Mouse (Mus musculus) intestine, embryonic 14.5 days (tissue): ENCODE data around the gene Rpl37a. TPM values are rescaled to one million over a fixed set of nuclear protein-coding genes. Genes with fewer than 3 reads are reported as not detected.

Experiments
- ATAC-seq: fragments of 200-750 bp; cut with Nextera tagmentation; replicated peaks from 2 replicates; pipeline ENCODE4 v1.8.0; 2017; ENCODE audit warnings: low read depth, moderate number of reproducible peaks, moderate TSS enrichment, moderate library complexity; ENCODE audit not compliant: low FRiP score, low TSS enrichment
- DNase-seq: peaks from one replicate; pipeline ENCODE4 v3.0.0-alpha.2; 2018; ENCODE audit warnings: low spot score
- H3K27ac ChIP-seq: fragments of 300-500 bp; sonication (generic); 2 replicates; pipeline ENCODE4 v1.5.1; 2014; ENCODE audit warnings: low read depth, mild to moderate bottlenecking, control low read depth
- H3K27me3 ChIP-seq: fragments of 300-500 bp; sonication (generic); replicated peaks from 2 replicates; pipeline ENCODE4 v1.6.1; 2014; ENCODE audit warnings: low read length, control low read depth; ENCODE audit not compliant: control insufficient read depth, insufficient read depth
- H3K36me3 ChIP-seq: fragments of 300-500 bp; sonication (generic); 2 replicates; pipeline ENCODE4 v1.6.1; 2014; ENCODE audit warnings: low read length, control low read depth; ENCODE audit not compliant: control insufficient read depth, insufficient read depth
- H3K4me1 ChIP-seq: fragments of 300-500 bp; sonication (generic); replicated peaks from 2 replicates; pipeline ENCODE4 v1.6.1; 2014; ENCODE audit warnings: low read length, control low read depth, mixed read lengths; ENCODE audit not compliant: control insufficient read depth, insufficient read depth
- H3K4me2 ChIP-seq: fragments of 300-500 bp; sonication (generic); 2 replicates; pipeline ENCODE4 v1.6.1; 2014; ENCODE audit warnings: low read length
- H3K4me3 ChIP-seq: fragments of 300-500 bp; sonication (generic); 2 replicates; pipeline ENCODE4 v1.5.1; 2014; ENCODE audit warnings: low read depth, low read length, control low read depth, mixed read lengths
- H3K9ac ChIP-seq: fragments of 300-500 bp; sonication (generic); 2 replicates; pipeline ENCODE4 v1.6.1; 2014; ENCODE audit warnings: mild to moderate bottlenecking, low read length
- H3K9me3 ChIP-seq: fragments of 300-500 bp; sonication (generic); 2 replicates; pipeline ENCODE4 v1.6.1; 2016; ENCODE audit warnings: low read length, control low read depth; ENCODE audit not compliant: control insufficient read depth
- WGBS: fragments of 180-500 bp; shearing (Covaris S2); extraction: QIAGEN DNeasy Blood & Tissue Kit; methylation state at CpG from one replicate; pipeline ENCODE4 v1.1.7; 2014; 5-methylcytosine and 5-hydroxymethylcytosine counted together
- polyA plus RNA-seq: library from polyadenylated mRNA; unstranded; fragments of >200 nt; fragmentation: Nextera tagmentation; extraction: Ambion mirVana; gene quantifications from 2 replicates; pipeline ENCODE4 v1.2.1, GENCODE M21; 2014

Rpl37a gene
- polyA plus RNA-seq, 1 experiment from 2014 or later = 2,681 TPM

GRCm38 (mm10) chr1:72744816-72745506 lies 33.9 kb downstream of the Rpl37a start:
- ATAC-seq (peak; percentile 84), DNase-seq (no peak)
- Histone ChIP-seq H3K4me3 (no peak overlapping the region), H3K36me3 (no peaks in the 10 kb centered on the region), H3K27ac (peak overlapping the region; percentile 83), H3K9me3 (no peaks in the 10 kb centered on the region), H3K9ac (no peak overlapping the region), H3K4me1 (peaks cover 14% of the 10 kb centered on the region), H3K4me2 (peak overlapping the region; percentile 13; the same call in 1 of the 2 replicates), H3K27me3 (no peaks in the 10 kb centered on the region)
- 34% methylated on average over 8 of the region's 8 CpGs for WGBS

- no peak overlapping the region for H3K9ac ChIP-seq
- no peaks in the 10 kb centered on the region for H3K27me3 ChIP-seq
- peaks cover 14% of the 10 kb centered on the region for H3K4me1 ChIP-seq
- 76% methylated on average over 7 of the region's 7 CpGs for WGBS
- H3K4me2 ChIP-seq = no peak overlapping the region
- DNase-seq (no peak), ATAC-seq (no peak)
- 0 out of 2 replicates have a peak overlapping the region, but pooled peaks have one; percentile 3 for H3K27ac ChIP-seq
- H3K9me3 ChIP-seq = no peaks in the 10 kb centered on the region
- no peaks in the 10 kb centered on the region for H3K36me3 ChIP-seq
- no peak overlapping the region for H3K4me3 ChIP-seq
Measured at GRCm38 (mm10) chr1:72746382-72746781, 35.3 kb downstream of the Rpl37a start.

GRCm38 (mm10) chr1:72751371-72751781 lies 40.3 kb downstream of the Rpl37a start:
- no peaks in the 10 kb centered on the region for H3K9me3 ChIP-seq
- H3K4me2 ChIP-seq = no peak overlapping the region
- WGBS = 73% methylated on average over 7 of the region's 7 CpGs
- no peak for ATAC-seq
- no peak overlapping the region for H3K9ac ChIP-seq
- H3K27ac ChIP-seq = no peak overlapping the region
- no peak overlapping the region for H3K4me3 ChIP-seq
- DNase-seq = no peak
- no peaks in the 10 kb centered on the region for H3K4me1 ChIP-seq
- no peaks in the 10 kb centered on the region for H3K36me3 ChIP-seq
- no peaks in the 10 kb centered on the region for H3K27me3 ChIP-seq

GRCm38 (mm10) chr1:72753211-72753610 lies 42.1 kb downstream of the Rpl37a start:
- DNase-seq (no peak), ATAC-seq (no peak)
- Histone ChIP-seq H3K27me3 (no peaks in the 10 kb centered on the region), H3K4me2 (no peak overlapping the region), H3K9me3 (no peaks in the 10 kb centered on the region), H3K4me3 (no peak overlapping the region), H3K4me1 (no peaks in the 10 kb centered on the region), H3K27ac (no peak overlapping the region), H3K36me3 (no peaks in the 10 kb centered on the region), H3K9ac (no peak overlapping the region)
- WGBS = 82% methylated on average over 6 of the region's 6 CpGs

- Histone ChIP-seq H3K27ac (no peak overlapping the region), H3K9me3 (no peaks in the 10 kb centered on the region), H3K4me1 (no peaks in the 10 kb centered on the region), H3K27me3 (no peaks in the 10 kb centered on the region), H3K9ac (no peak overlapping the region), H3K4me3 (no peak overlapping the region), H3K36me3 (no peaks in the 10 kb centered on the region), H3K4me2 (no peak overlapping the region)
- no peak for ATAC-seq
- no peak for DNase-seq
- WGBS = 82% methylated on average over 8 of the region's 8 CpGs
Measured at GRCm38 (mm10) chr1:72755227-72755626, 44.1 kb downstream of the Rpl37a start.

- no peaks in the 10 kb centered on the region for H3K4me1 ChIP-seq
- H3K27ac ChIP-seq = no peak overlapping the region
- DNase-seq (no peak), ATAC-seq (no peak)
- H3K27me3 ChIP-seq = no peaks in the 10 kb centered on the region
- H3K4me3 ChIP-seq = no peak overlapping the region
- H3K4me2 ChIP-seq = no peak overlapping the region
- no peaks in the 10 kb centered on the region for H3K9me3 ChIP-seq
- no peak overlapping the region for H3K9ac ChIP-seq
- H3K36me3 ChIP-seq = no peaks in the 10 kb centered on the region
- 56% methylated on average over 2 of the region's 2 CpGs for WGBS
Measured at GRCm38 (mm10) chr1:72755801-72756200, 44.7 kb downstream of the Rpl37a start.

- no peak for ATAC-seq
- WGBS = 88% methylated on average over 6 of the region's 6 CpGs
- no peaks in the 10 kb centered on the region for H3K9me3 ChIP-seq
- H3K27me3 ChIP-seq = no peaks in the 10 kb centered on the region
- no peak overlapping the region for H3K9ac ChIP-seq
- H3K4me1 ChIP-seq = no peaks in the 10 kb centered on the region
- no peak overlapping the region for H3K4me2 ChIP-seq
- DNase-seq = no peak
- H3K4me3 ChIP-seq = no peak overlapping the region
- H3K36me3 ChIP-seq = no peaks in the 10 kb centered on the region
- H3K27ac ChIP-seq = no peak overlapping the region
Measured at GRCm38 (mm10) chr1:72759758-72760157, 48.7 kb downstream of the Rpl37a start.

Other genes starting within 250 kb of the Rpl37a start
- 0.42 and 0.66 TPM in 2 replicates for gene March4, start 174.4 kb upstream of the Rpl37a start, polyA plus RNA-seq
- 23.2 and 24.2 TPM in 2 replicates for gene Smarcal1, start 128.0 kb upstream of the Rpl37a start, polyA plus RNA-seq
- not detected in 2 replicates for gene Ankar, start 10.7 kb upstream of the Rpl37a start, polyA plus RNA-seq
- 194 and 217 TPM in 2 replicates for gene Igfbp2, start 113.2 kb downstream of the Rpl37a start, polyA plus RNA-seq
- gene Igfbp5, start 163.6 kb downstream of the Rpl37a start, polyA plus RNA-seq = 46.2 and 53.1 TPM in 2 replicates